Mouse (Mus musculus) liver, postnatal 0 days (tissue): ENCODE results near the gene Pard3.

Experiments used
- CTCF ChIP-seq: sonication (generic); IDR thresholded peaks from 2 replicates; pipeline ENCODE4 v1.5.1; 2016; ENCODE audit warnings: antibody characterized with exemption, low read depth
- EP300 ChIP-seq: IDR thresholded peaks from 2 replicates; pipeline ENCODE4 v1.6.1; 2016; ENCODE audit warnings: antibody characterized with exemption, low read depth, mild to moderate bottlenecking

DNA sequence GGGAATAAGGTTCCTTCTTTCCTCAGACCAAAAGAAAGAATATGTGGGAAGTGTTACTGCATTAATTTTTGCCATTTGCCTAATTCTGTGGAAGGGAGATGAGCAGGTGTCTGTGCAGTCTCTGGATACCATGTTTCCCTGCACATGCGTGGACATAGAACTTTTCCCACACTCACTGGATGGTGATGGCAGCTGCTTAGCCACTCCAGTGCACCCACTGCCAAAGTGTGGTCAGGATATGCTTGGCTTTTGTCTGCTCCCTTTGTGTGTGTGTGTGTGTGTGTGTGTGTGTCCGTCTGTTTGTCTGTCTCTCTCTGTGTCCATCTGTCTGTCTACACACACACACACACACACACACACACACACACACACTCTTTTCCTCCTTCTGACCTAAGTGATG lies 119.8 kb downstream of the Pard3 start:
- no peak for TF ChIP-seq CTCF
- no peak for TF ChIP-seq EP300
